Mouse (Mus musculus) heart, postnatal 14 days (tissue): ENCODE data around the gene Olfr90. TPM values are rescaled to one million over a fixed set of nuclear protein-coding genes. Genes with fewer than 3 reads are reported as not detected.

Source experiments
- DNase-seq, 2 experiments: peaks; one replicate each; pipeline ENCODE4 v3.0.0; 2021 to 2022
- intact Hi-C: fragments of 180-260 bp; cut with DNase I; formaldehyde crosslinking; loops from one replicate; pipeline ENCODE4 v1.15.1; 2025
- total RNA-seq, 2 experiments: library from RNA; stranded (reverse); gene quantifications; 2 replicates each; pipeline ENCODE4 v1.2.3; 2021

Gene Olfr90
- total RNA-seq, 2 experiments from 2014 or later = not detected

- DNase-seq = no peak
- intact Hi-C loops = no loop called here
Observed at GRCm38 (mm10) chr17:37062101-37062641, 26.1 kb downstream of the Olfr90 start.

DNA sequence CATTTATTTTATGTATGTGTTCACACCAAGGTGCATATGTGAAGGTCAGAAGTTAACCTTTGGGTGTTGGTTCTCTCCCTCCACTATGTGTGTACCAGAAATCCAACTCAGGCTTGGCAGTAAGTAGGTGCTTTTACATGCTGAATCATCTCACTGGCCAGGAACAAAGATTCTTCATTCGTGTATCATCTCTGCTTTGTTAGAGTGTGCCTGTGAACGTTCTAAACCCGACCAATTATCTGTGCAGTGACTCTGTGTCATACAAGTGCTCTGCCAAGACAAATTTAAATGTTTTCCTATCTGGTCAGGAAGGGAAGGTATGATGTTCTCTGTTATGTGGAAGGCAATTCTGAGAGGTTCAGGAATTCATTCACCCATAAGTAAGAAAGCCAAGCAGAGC is 26.9 kb downstream of the Olfr90 start:
- DNase-seq = no peak
- intact Hi-C loops = no loop called here

DNA sequence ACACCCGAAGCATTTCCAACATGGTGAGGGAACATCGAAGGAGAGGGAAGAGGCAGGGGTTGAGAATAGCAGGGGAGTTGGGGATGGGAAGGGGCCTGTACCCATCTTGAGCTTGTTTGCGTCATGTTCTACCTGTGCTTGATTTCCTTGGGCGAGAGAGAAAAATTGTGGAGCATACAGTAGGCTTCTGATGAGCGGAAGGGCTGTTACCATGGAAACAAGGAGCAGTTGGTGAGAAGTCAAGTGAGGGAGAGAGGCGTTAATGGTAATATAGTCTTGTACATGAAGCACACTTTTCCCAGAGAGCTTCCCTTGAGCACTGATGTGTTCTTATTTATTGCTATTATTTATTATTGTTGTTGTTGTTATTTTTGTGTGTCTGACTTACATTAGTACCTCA is 31.3 kb downstream of the Olfr90 start:
- DNase-seq = no peak
- intact Hi-C loops = no loop called here

GRCm38 (mm10) chr17:37051745-37052144 is 36.6 kb downstream of the Olfr90 start:
- no peak for DNase-seq
- intact Hi-C loops = no loop called here

GRCm38 (mm10) chr17:37050876-37051275 is 37.4 kb downstream of the Olfr90 start:
- intact Hi-C loops = no loop called here
- no peak for DNase-seq

- intact Hi-C loops = no loop called here
Observed at GRCm38 (mm10) chr17:37050399-37050798, 37.9 kb downstream of the Olfr90 start.

GRCm38 (mm10) chr17:37049570-37050310 is 38.6 kb downstream of the Olfr90 start:
- intact Hi-C loops = loop anchor here (5.0 kb wide), 3 partner anchors 52 to 227 kb away; partner anchors contain the start of gene Trim26
- peak; percentile 73 to 78 for DNase-seq

More at GRCm38 (mm10) chr17:37050399-37050798, 37.9 kb downstream of the Olfr90 start:
- peak; percentile 77 to 78 for DNase-seq

- DNase-seq = no peak
- intact Hi-C loops = loop anchor here (5.0 kb wide), 3 partner anchors 51 to 226 kb away; partner anchors contain the start of gene Trim26
Observed at GRCm38 (mm10) chr17:37048383-37048782, 39.9 kb downstream of the Olfr90 start.

- intact Hi-C loops = loop anchor here (1.0 to 5.0 kb wide), 4 partner anchors 51 to 226 kb away; partner anchors contain the start of gene Trim26
- no peak for DNase-seq
Observed at GRCm38 (mm10) chr17:37047981-37048380, 40.3 kb downstream of the Olfr90 start.

DNA sequence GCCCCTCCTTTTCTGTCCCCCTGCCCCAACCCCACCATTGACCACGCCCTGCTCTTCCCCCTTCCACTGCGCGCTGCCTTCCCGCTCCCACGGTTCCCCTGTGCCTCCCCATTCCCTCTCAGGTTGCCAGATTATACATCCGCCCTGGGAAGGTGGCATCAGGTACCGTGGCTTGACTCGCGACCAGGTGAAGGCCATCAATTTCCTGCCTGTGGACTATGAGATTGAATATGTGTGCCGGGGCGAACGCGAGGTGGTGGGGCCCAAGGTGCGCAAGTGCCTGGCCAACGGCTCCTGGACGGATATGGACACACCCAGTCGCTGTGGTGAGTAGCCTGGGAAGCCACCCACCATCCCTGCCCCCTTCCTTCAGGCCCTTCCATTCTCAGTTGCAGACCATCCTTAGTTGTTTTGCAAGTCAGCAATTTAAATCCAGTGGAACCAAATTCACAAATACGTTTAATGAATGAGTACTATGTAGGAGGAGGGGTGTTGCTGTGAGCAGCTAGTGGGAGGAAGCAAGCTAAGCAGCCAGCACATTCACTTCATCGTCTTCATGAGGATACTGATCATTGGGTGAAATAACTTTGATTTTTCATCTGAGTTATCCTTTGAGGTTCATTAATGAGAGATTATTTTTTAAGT is 40.8 kb downstream of the Olfr90 start:
- intact Hi-C loops = loop anchor here (1.0 to 5.0 kb wide), 4 partner anchors 50 to 225 kb away; partner anchors contain the start of gene Trim26
- no peak for DNase-seq

GRCm38 (mm10) chr17:37046312-37047112 is 41.8 kb downstream of the Olfr90 start:
- intact Hi-C loops = loop anchor here (1.0 to 5.0 kb wide), 4 partner anchors 49 to 224 kb away; partner anchors contain the start of gene Trim26
- peak; percentile 58 to 74 for DNase-seq

- DNase-seq = peak; percentile 79 to 84
- intact Hi-C loops = loop anchor here (2.0 to 5.0 kb wide), 4 partner anchors 15 to 223 kb away; partner anchors contain the start of gene Trim26
Observed at GRCm38 (mm10) chr17:37045611-37046311, 42.5 kb downstream of the Olfr90 start, which contains the start of gene Gabbr1. TSS of gene Gabbr1 (plus strand) at chr17:37045966.

DNA sequence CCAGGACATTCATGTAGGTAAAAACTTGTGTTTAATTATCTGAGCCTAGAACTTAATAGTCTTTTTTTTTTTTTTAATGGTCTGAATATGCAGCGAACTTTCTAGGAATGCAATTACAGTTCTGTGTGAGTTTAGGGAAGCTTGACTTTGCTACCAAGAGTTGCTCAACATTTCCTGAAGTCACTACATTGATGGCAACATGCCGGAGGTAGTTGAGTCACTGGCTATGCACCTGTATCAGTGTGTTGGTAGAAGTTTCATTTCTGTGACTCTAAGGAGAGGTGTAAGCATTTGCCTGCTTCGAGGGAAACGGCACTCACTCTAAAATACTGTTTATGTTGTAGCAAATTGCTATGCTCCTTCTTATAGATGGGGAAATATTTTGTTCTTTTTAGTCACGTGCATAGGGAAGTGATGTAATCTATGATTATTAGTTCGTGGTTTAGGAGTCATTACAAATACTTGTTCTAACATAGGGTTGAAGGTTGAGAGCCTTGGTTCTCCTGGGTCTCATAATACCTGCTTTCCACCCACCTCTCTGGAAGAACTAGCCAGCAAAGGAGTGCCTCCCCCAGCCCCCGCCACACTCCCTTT is 43.6 kb downstream of the Olfr90 start:
- intact Hi-C loops = loop anchor here (2.0 to 5.0 kb wide), 4 partner anchors 14 to 222 kb away; partner anchors contain the start of gene Trim26
- no peak for DNase-seq

DNA sequence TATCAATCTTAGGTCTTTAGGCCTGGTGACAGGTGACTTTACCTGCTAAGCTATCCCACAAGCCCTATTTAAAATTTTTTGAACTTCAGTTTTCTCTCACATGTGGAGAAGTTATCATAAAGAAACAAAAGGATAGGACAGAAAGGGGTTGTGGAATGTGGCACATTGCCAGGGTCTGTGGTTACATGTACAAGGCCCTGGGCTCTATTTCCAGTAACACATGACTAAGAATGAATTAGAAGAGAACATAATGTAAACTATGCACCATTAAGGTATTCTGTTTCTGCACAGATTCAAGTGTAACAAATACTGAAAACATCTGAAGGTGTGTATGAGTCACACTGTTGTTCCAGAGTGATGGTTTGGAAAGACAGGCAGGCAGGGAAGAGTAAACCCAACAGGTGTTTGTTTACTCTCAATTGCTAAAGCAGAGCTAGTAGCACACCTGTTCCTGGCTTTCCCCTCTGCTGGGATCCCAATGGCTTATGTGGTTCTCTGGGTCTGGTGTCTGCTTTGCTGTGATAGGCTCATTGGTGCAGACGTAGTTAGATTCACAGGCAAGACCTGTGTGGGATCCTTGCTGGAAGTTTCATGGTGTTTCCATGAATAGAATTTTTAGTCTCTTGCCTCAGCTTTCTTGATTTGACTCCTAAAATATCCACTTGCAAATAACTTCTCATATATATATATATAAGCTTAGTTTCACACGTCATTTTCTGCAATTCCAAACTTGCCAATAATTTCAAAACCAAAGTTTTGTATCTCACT is 49.0 kb downstream of the Olfr90 start:
- DNase-seq = no peak
- intact Hi-C loops = no loop called here
